Mouse (Mus musculus): ENCODE results near the gene Retsat. TPM values are rescaled to one million over a fixed set of nuclear protein-coding genes. Genes with fewer than 3 reads are reported as not detected.
A peak's percentile ranks its signal among the peaks of the same experiment; 100 is the strongest.

Retsat gene
- polyA plus RNA-seq, 1 experiment from 2014 or later = 4.1 TPM

GRCm38 (mm10) chr6:72610261-72610660 lies 12.0 kb downstream of the Retsat start:
- H3K4me1 ChIP-seq = peaks cover 20% of the 10 kb centered on the region
- H3K4me2 ChIP-seq (replicated peaks) = no peak overlapping the region
- 87% methylated on average over 4 of the region's 4 CpGs for WGBS
- no peak overlapping the region for H3K4me3 ChIP-seq
- no peak for ATAC-seq (replicated peaks)
- H3K9ac ChIP-seq (replicated peaks) = no peak overlapping the region
- H3K27me3 ChIP-seq = no peaks in the 10 kb centered on the region
- no peaks in the 10 kb centered on the region for H3K9me3 ChIP-seq
- peaks cover 64% of the 10 kb centered on the region for H3K36me3 ChIP-seq
- no peak overlapping the region for H3K27ac ChIP-seq (replicated peaks)

GRCm38 (mm10) chr6:72615151-72615550 lies 16.9 kb downstream of the Retsat start:
- WGBS = 77% methylated on average over 2 of the region's 2 CpGs
- ATAC-seq (replicated peaks) = no peak
- Histone ChIP-seq H3K4me1 (peaks cover 36% of the 10 kb centered on the region), H3K4me2 (replicated peaks) (peak overlapping the region; percentile 92), H3K36me3 (peaks cover 31% of the 10 kb centered on the region), H3K9me3 (no peaks in the 10 kb centered on the region), H3K27me3 (no peaks in the 10 kb centered on the region), H3K9ac (replicated peaks) (0 out of 2 replicates have a peak overlapping the region, but pooled peaks have one; percentile 10), H3K27ac (replicated peaks) (no peak overlapping the region), H3K4me3 (peak overlapping the region; percentile 75)

- no peak overlapping the region for H3K27ac ChIP-seq (replicated peaks)
- WGBS = 30% methylated on average over 25 of the region's 25 CpGs
- peak; percentile 4; the same call in 1 of the 2 replicates for ATAC-seq (replicated peaks)
Measured at GRCm38 (mm10) chr6:72615561-72616375, 17.5 kb downstream of the Retsat start.

DNA sequence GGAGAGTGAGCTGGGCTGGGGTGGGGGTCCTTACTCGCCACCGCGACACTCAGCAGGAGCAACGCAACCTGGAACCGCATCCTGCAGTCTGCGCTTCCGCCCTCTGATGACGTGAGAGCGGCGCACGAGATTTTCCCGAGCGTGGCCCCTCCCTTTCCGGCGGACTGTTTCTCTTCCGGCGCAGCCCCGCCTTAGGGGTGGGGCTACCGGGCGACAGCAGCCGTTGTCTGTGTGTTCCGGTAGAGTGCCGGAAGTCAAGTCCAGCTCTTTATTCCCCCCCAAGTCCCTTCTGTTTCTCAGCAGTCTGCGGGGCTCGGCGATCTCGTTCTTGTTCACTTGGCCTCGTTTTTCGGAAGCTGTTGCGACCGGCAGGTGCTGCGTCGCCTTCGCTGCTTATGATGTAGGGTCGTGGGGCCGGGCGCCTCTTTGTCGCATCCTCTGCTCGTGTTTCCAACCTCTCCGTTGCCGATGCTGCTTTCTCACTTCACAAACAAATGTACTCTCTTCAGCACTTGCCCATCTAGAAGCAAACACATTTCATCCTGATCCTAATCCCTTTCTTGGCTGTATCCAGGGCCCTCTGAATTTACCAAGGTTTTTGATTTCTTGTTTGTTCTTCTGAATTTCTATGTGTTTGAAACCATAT lies 18.5 kb downstream of the Retsat start, which contains the start of gene Tgoln1:
Tgoln1 (minus strand) TSS at position 358 of the 646 bp plus-strand sequence.
- Histone ChIP-seq H3K27ac (replicated peaks) (peak within 1 kb of the TSS; percentile 93), H3K4me1 (peaks cover 36% of the 10 kb centered on the region), H3K4me3 (peak within 1 kb of the TSS; percentile 75), H3K9me3 (no peaks in the 10 kb centered on the region), H3K4me2 (replicated peaks) (peak within 1 kb of the TSS; percentile 92), H3K36me3 (peaks cover 15% of the 10 kb centered on the region), H3K9ac (replicated peaks) (peak within 1 kb of the TSS; percentile 88), H3K27me3 (no peaks in the 10 kb centered on the region)
- peak; percentile 98 for ATAC-seq (replicated peaks)
- under 1% methylated on average over 41 of the region's 41 CpGs for WGBS

More at GRCm38 (mm10) chr6:72615561-72616375, 17.5 kb downstream of the Retsat start:
- H3K9me3 ChIP-seq = no peaks in the 10 kb centered on the region
- peak overlapping the region; percentile 69 for H3K9ac ChIP-seq (replicated peaks)
- peak overlapping the region; percentile 92 for H3K4me2 ChIP-seq (replicated peaks)
- peak overlapping the region; percentile 75 for H3K4me3 ChIP-seq
- no peaks in the 10 kb centered on the region for H3K27me3 ChIP-seq
- peaks cover 25% of the 10 kb centered on the region for H3K36me3 ChIP-seq
- peaks cover 36% of the 10 kb centered on the region for H3K4me1 ChIP-seq

DNA sequence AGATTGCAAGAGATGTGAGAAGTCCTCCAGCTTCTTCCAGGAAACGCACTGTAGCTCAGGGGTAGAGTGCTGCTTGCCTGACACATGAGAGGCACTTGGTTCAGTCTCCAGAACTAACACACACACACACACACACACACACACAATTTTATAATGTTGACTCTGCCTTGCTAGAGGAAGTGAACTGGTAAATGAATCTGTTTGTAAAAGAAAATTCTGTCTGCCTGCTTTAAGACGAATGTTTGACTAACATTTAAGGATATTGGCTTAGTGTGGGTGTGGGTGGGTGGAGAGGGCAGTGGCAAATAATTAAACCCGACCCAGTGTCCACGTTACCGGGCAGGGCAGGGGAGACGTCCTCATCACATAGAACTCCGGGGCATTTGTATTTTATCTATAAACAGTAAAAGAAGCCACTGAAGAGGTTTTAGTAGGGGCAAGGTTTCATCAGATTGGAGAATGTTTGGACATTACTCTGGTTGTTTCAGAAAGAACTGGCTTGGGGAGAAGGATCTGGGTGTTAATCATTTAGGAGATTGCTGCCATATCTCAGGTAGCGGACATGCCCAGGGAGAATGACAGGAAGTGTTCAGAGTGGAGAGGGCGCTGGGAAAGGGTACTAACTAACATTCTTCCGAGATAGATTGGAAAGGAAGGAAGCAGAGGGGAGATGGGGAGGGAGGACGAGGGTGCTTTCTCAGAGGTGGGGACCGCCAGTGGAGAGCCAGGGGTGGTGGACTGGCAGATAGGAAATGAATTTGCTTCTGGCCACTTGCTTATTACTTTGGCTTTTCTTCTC lies 21.7 kb downstream of the Retsat start:
- ATAC-seq (replicated peaks) = no peak
- no peak overlapping the region for H3K27ac ChIP-seq (replicated peaks)
- peaks cover 19% of the 10 kb centered on the region for H3K4me1 ChIP-seq
- no peaks in the 10 kb centered on the region for H3K9me3 ChIP-seq
- no peaks in the 10 kb centered on the region for H3K27me3 ChIP-seq
- no peaks in the 10 kb centered on the region for H3K36me3 ChIP-seq
- WGBS = 70% methylated on average over 12 of the region's 12 CpGs
- H3K4me3 ChIP-seq = no peak overlapping the region
- no peak overlapping the region for H3K4me2 ChIP-seq (replicated peaks)
- H3K9ac ChIP-seq (replicated peaks) = no peak overlapping the region

GRCm38 (mm10) chr6:72620920-72621319 lies 22.6 kb downstream of the Retsat start:
- no peak for ATAC-seq (replicated peaks)
- Histone ChIP-seq H3K9ac (replicated peaks) (no peak overlapping the region), H3K9me3 (no peaks in the 10 kb centered on the region), H3K4me2 (replicated peaks) (no peak overlapping the region), H3K27ac (replicated peaks) (no peak overlapping the region), H3K4me3 (no peak overlapping the region), H3K36me3 (no peaks in the 10 kb centered on the region), H3K4me1 (peaks cover 9% of the 10 kb centered on the region), H3K27me3 (no peaks in the 10 kb centered on the region)
- 85% methylated on average over 5 of the region's 5 CpGs for WGBS

DNA sequence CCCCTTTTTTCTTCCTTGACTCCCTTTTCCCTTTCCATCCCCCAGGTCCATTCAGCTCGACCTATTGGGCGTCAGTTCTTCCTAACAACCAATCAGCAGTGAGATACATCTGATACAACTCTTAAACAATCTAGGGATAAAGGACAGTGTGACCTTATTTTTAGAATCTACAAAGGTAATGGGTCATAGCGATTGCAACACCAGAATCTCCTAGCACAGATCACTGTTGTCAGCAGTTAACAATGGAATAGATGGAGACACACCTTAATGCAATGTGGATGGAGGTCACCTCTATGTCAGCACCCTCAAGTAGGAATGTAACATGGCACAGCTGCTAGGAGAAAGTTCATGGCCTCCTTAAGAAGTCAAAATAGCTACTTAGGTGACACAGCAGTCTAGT lies 24.6 kb downstream of the Retsat start:
- 46% methylated on average over 3 of the region's 3 CpGs for WGBS
- no peaks in the 10 kb centered on the region for H3K4me1 ChIP-seq
- H3K4me3 ChIP-seq = no peak overlapping the region
- no peak overlapping the region for H3K27ac ChIP-seq (replicated peaks)
- H3K9me3 ChIP-seq = no peaks in the 10 kb centered on the region
- H3K36me3 ChIP-seq = no peaks in the 10 kb centered on the region
- no peaks in the 10 kb centered on the region for H3K27me3 ChIP-seq
- no peak overlapping the region for H3K9ac ChIP-seq (replicated peaks)
- H3K4me2 ChIP-seq (replicated peaks) = no peak overlapping the region
- ATAC-seq (replicated peaks) = no peak

DNA sequence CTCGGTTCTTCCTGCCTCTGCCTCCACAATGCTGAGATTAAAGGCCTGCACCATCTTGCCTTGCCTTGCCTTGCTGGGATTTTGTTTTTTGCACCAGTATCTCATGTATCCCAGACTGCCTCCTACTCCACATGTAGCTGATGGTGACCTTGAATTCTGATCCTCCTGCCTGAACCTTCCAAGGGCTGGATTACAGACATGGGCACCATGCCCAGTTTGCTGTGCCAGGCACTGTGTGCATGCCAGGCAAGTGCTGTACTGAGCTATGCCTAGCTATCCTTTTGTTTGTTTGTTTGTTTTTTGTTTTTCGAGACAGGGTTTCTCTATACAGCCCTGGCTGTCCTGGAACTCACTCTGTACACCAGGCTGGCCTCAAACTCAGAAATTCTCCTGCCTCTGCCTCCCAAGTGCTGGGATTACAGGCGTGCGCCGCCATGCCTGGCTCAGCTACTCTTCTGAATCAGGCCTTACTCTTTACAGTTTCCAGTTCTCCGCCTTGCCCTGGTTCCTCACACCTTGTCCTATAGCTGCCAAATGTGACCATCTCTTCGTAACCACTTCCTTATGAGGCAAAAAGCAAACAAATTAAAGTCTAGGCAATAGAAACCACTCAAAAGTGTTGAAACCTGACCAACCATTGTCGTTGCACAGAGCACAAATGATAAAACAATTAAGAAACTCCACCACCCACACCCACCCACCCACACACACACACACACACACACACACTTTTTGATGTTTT lies 25.6 kb downstream of the Retsat start:
- ATAC-seq (replicated peaks) = no peak
- H3K9me3 ChIP-seq = no peaks in the 10 kb centered on the region
- no peak overlapping the region for H3K4me2 ChIP-seq (replicated peaks)
- H3K9ac ChIP-seq (replicated peaks) = no peak overlapping the region
- no peaks in the 10 kb centered on the region for H3K36me3 ChIP-seq
- no peak overlapping the region for H3K4me3 ChIP-seq
- H3K4me1 ChIP-seq = no peaks in the 10 kb centered on the region
- WGBS = 88% methylated on average over 8 of the region's 8 CpGs
- no peaks in the 10 kb centered on the region for H3K27me3 ChIP-seq
- H3K27ac ChIP-seq (replicated peaks) = no peak overlapping the region

GRCm38 (mm10) chr6:72626391-72626790 lies 28.1 kb downstream of the Retsat start:
- Histone ChIP-seq H3K27ac (replicated peaks) (no peak overlapping the region), H3K27me3 (no peaks in the 10 kb centered on the region), H3K9ac (replicated peaks) (no peak overlapping the region), H3K9me3 (no peaks in the 10 kb centered on the region), H3K4me2 (replicated peaks) (no peak overlapping the region), H3K4me1 (no peaks in the 10 kb centered on the region), H3K4me3 (no peak overlapping the region), H3K36me3 (no peaks in the 10 kb centered on the region)
- no peak for ATAC-seq (replicated peaks)
- WGBS = 86% methylated on average over 7 of the region's 7 CpGs

DNA sequence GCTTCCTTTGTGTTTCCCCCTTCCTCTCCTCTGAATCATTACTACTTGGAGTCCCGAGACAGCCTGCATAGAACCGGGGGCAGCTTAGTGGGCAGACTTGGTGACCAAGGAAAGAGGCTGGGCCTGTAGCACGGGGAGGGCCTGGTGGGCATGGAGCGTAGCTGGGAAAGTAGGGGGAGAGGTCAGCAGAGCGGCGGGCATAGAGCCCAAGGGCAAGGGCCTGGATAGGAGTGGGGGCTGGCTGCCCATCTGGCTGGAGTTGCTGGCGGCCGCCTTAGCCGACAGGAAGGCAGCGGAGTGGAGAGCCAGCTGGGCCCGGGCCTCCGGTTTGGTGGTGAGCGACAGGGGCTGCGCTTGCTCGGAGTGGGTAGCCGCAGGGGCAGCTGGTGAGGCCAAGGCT lies 29.0 kb downstream of the Retsat start:
- Histone ChIP-seq H3K4me3 (no peak overlapping the region), H3K9ac (replicated peaks) (no peak overlapping the region), H3K27ac (replicated peaks) (no peak overlapping the region), H3K36me3 (no peaks in the 10 kb centered on the region), H3K4me2 (replicated peaks) (no peak overlapping the region), H3K9me3 (no peaks in the 10 kb centered on the region), H3K4me1 (no peaks in the 10 kb centered on the region), H3K27me3 (no peaks in the 10 kb centered on the region)
- 86% methylated on average over 16 of the region's 16 CpGs for whole genome bisulfite sequencing
- no peak for ATAC-seq (replicated peaks)

- H3K4me3 ChIP-seq = no peak overlapping the region
- WGBS = 100% methylated on average over 2 of the region's 2 CpGs
- H3K36me3 ChIP-seq = no peaks in the 10 kb centered on the region
- H3K27me3 ChIP-seq = no peaks in the 10 kb centered on the region
- H3K4me2 ChIP-seq (replicated peaks) = no peak overlapping the region
- H3K9ac ChIP-seq (replicated peaks) = no peak overlapping the region
- H3K4me1 ChIP-seq = no peaks in the 10 kb centered on the region
- no peak for ATAC-seq (replicated peaks)
- no peaks in the 10 kb centered on the region for H3K9me3 ChIP-seq
- no peak overlapping the region for H3K27ac ChIP-seq (replicated peaks)
Measured at GRCm38 (mm10) chr6:72630370-72630769, 32.1 kb downstream of the Retsat start.
